10 mouse cellular contexts compared by ENCODE assay signal in the genomic region with DNA sequence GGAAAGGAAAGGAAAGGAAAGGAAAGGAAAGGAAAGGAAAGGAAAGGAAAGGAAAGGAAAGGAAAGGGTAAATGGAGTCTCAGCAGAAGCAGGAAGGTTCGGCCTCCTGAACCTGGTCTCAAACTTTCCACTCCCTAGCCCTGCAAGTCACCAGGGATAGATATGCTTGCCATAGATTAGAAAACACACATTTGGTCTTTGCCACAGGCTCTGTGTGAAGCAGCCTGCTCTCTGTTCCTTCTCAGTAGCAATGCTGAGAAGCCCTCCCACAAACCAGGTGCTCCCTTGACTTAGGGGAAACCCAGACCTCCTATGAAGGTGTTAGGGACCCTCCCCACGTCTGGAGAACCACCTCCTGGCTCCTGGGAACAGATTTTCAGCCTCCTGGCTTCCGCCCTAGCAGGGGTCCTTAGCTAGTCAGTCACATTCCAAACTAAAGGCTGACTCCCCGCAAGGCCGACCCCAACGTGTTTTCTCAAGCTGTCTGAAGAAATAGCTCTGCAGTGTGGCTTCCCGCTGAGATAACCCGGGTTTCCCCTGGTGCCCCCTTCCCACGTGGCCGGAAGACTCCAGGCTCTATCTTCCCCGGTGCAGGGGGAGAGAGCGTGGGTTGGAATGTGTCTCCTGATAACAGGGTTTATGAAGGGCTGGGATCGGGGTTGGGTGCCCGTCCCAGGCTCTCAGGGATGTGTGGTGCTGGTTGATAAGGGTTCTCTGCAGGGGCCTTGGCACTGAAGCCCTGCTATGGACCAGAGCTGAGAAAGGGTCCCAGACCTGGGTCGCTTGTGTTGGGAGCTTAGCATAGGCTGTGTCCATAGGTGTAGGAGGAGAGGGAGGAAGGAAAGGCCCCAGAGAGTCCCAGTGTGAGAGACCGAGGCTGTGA. TPM values are rescaled to one million over a fixed set of nuclear protein-coding genes. Genes with fewer than 3 reads are reported as not detected.
DNase-seq lines count a peak whose midpoint lies in the region; ATAC-seq and TF ChIP-seq lines count a peak whose summit lies in the region.
"Had no signal": no experiment of that assay in that cellular context is flagged by ENCODE, and none has a peak within 500 bp of the region (broad histone marks: within the 10 kb centered on the region; RNA-seq: fewer than 3 reads in every experiment).

No protein-coding gene starts in this region.

- no peak for DNase-seq in embryonic facial prominence, embryonic 10.5 days (ENCODE audit: low spot score)
- DNase-seq in retina, postnatal 1 day, result no peak
- DNase-seq: cerebellum, adult 8-10 months; right cerebral cortex, adult 18-20 months had no signal

- H3K4me1 ChIP-seq in kidney, embryonic 14.5 days (ENCODE audit: control insufficient read depth, insufficient read depth, low read length), result no peaks in the 10 kb centered on the region
- 0 out of 2 replicates have a peak, but pooled peaks cover 8% of the 10 kb centered on the region for H3K4me1 ChIP-seq in kidney, embryonic 16.5 days (ENCODE audit: insufficient read depth, low read length)
- H3K4me1 ChIP-seq in embryonic facial prominence, embryonic 10.5 days, result peaks cover 28% of the 10 kb centered on the region
- peaks cover 11% of the 10 kb centered on the region; the same call in 1 of the 2 replicates for H3K4me1 ChIP-seq in limb, embryonic 12.5 days (replicated peaks)
- peaks cover 3% of the 10 kb centered on the region for H3K4me1 ChIP-seq in testis, adult 2 months (ENCODE audit: control insufficient read depth, insufficient read depth, low read length)
- peaks cover 3% of the 10 kb centered on the region; the same call in 1 of the 2 replicates for H3K4me1 ChIP-seq in hindbrain, embryonic 16.5 days (ENCODE audit: control insufficient read depth, insufficient read depth, low read depth, low read length)

- H3K36me3 ChIP-seq in kidney, embryonic 14.5 days (ENCODE audit: control insufficient read depth, insufficient read depth, low read length), result no peaks in the 10 kb centered on the region
- no peaks in the 10 kb centered on the region for H3K36me3 ChIP-seq in kidney, embryonic 16.5 days (ENCODE audit: insufficient read depth, low read length)
- H3K36me3 ChIP-seq in embryonic facial prominence, embryonic 10.5 days (replicated peaks), result no peaks in the 10 kb centered on the region
- H3K36me3 ChIP-seq in limb, embryonic 12.5 days, result no peaks in the 10 kb centered on the region
- H3K36me3 ChIP-seq in testis, adult 2 months (ENCODE audit: control insufficient read depth, insufficient read depth, low read length), result no peaks in the 10 kb centered on the region
- no peaks in the 10 kb centered on the region for H3K36me3 ChIP-seq in hindbrain, embryonic 16.5 days (ENCODE audit: control insufficient read depth, insufficient read depth, low read length)

- H3K9ac ChIP-seq in kidney, embryonic 14.5 days (ENCODE audit: low read depth, low read length), result no peak overlapping the region
- H3K9ac ChIP-seq in kidney, embryonic 16.5 days (replicated peaks; ENCODE audit: low read length), result no peak overlapping the region
- 0 out of 2 replicates have a peak overlapping the region, but pooled peaks have one; percentile 27 for H3K9ac ChIP-seq in limb, embryonic 12.5 days (replicated peaks)
- no peak overlapping the region for H3K9ac ChIP-seq in hindbrain, embryonic 16.5 days (ENCODE audit: low read depth, low read length)

- no peaks in the 10 kb centered on the region for H3K9me3 ChIP-seq in kidney, embryonic 14.5 days (ENCODE audit: control insufficient read depth, low read length)
- no peaks in the 10 kb centered on the region for H3K9me3 ChIP-seq in kidney, embryonic 16.5 days (ENCODE audit: low read length)
- no peaks in the 10 kb centered on the region for H3K9me3 ChIP-seq in embryonic facial prominence, embryonic 10.5 days
- H3K9me3 ChIP-seq in limb, embryonic 12.5 days, result no peaks in the 10 kb centered on the region
- no peaks in the 10 kb centered on the region for H3K9me3 ChIP-seq in hindbrain, embryonic 16.5 days (ENCODE audit: control insufficient read depth, low read length)

- no peak for TF ChIP-seq POLR2A in testis, adult 2 months (IDR thresholded peaks at IDR 0.05; ENCODE audit: control insufficient read depth, low read depth, low read length)

- H3K27me3 ChIP-seq in kidney, embryonic 14.5 days (ENCODE audit: control insufficient read depth, insufficient read depth, low read length), result no peaks in the 10 kb centered on the region
- no peaks in the 10 kb centered on the region for H3K27me3 ChIP-seq in kidney, embryonic 16.5 days (ENCODE audit: insufficient read depth, low read length)
- H3K27me3 ChIP-seq in embryonic facial prominence, embryonic 10.5 days (replicated peaks; ENCODE audit: low read depth, poor library complexity, severe bottlenecking), result no peaks in the 10 kb centered on the region
- no peaks in the 10 kb centered on the region; the same call in 1 of the 2 replicates for H3K27me3 ChIP-seq in limb, embryonic 12.5 days
- H3K27me3 ChIP-seq in testis, adult 2 months (ENCODE audit: control insufficient read depth, insufficient read depth, low read length), result no peaks in the 10 kb centered on the region
- H3K27me3 ChIP-seq in hindbrain, embryonic 16.5 days (replicated peaks; ENCODE audit: control insufficient read depth, insufficient read depth, low read length), result no peaks in the 10 kb centered on the region

- 0 out of 2 replicates have a peak, but pooled peaks have one; percentile 15 for ATAC-seq in kidney, embryonic 14.5 days (ENCODE audit: low FRiP score, low TSS enrichment)
- no peak for ATAC-seq in kidney, embryonic 16.5 days (ENCODE audit: low FRiP score, low TSS enrichment)
- no peak; the same call in 1 of the 2 replicates for ATAC-seq in limb, embryonic 12.5 days (ENCODE audit: insufficient number of reproducible peaks, insufficient read depth, low FRiP score, low TSS enrichment, low read depth)
- no peak for ATAC-seq in cerebellum, adult (ENCODE audit: insufficient number of reproducible peaks, low FRiP score, low TSS enrichment)
- no peak for ATAC-seq in hindbrain, embryonic 16.5 days

- no peak for TF ChIP-seq CTCF in testis, adult 2 months (IDR thresholded peaks at IDR 0.05; ENCODE audit: control insufficient read depth, insufficient read depth, insufficient replicate concordance, low read depth, low read length)

- no peak overlapping the region for H3K4me2 ChIP-seq in kidney, embryonic 14.5 days (replicated peaks; ENCODE audit: low read depth, low read length)
- H3K4me2 ChIP-seq in kidney, embryonic 16.5 days (replicated peaks; ENCODE audit: low read depth, low read length), result no peak overlapping the region
- H3K4me2 ChIP-seq in limb, embryonic 12.5 days, result no peak overlapping the region
- no peak overlapping the region for H3K4me2 ChIP-seq in hindbrain, embryonic 16.5 days (ENCODE audit: low read length)

- no peak overlapping the region for H3K27ac ChIP-seq in kidney, embryonic 14.5 days (ENCODE audit: low read depth, low read length)
- H3K27ac ChIP-seq in kidney, embryonic 16.5 days (ENCODE audit: low read length), result no peak overlapping the region
- H3K27ac ChIP-seq in embryonic facial prominence, embryonic 10.5 days (replicated peaks), result peak overlapping the region; percentile 5; the same call in 1 of the 2 replicates
- H3K27ac ChIP-seq in limb, embryonic 12.5 days, result no peak overlapping the region
- H3K27ac ChIP-seq in testis, adult 2 months (ENCODE audit: control insufficient read depth, insufficient read depth, low read depth, low read length), result peak overlapping the region; percentile 15; the same call in 1 of the 2 replicates
- H3K27ac ChIP-seq in hindbrain, embryonic 16.5 days (ENCODE audit: low read depth, low read length), result no peak overlapping the region

- 33% methylated on average over 16 of the region's 16 CpGs for WGBS in kidney, embryonic 14.5 days
- WGBS in kidney, embryonic 16.5 days, result 23% methylated on average over 16 of the region's 16 CpGs
- 32% methylated on average over 16 of the region's 16 CpGs for WGBS in embryonic facial prominence, embryonic 10.5 days
- WGBS in limb, embryonic 12.5 days, result 28% methylated on average over 16 of the region's 16 CpGs
- 31% methylated on average over 16 of the region's 16 CpGs for WGBS in hindbrain, embryonic 16.5 days

- no peak overlapping the region for H3K4me3 ChIP-seq in kidney, embryonic 14.5 days (ENCODE audit: low read length)
- no peak overlapping the region for H3K4me3 ChIP-seq in kidney, embryonic 16.5 days (ENCODE audit: low read length)
- no peak overlapping the region for H3K4me3 ChIP-seq in embryonic facial prominence, embryonic 10.5 days
- no peak overlapping the region for H3K4me3 ChIP-seq in limb, embryonic 12.5 days (replicated peaks)
- H3K4me3 ChIP-seq in testis, adult 2 months (ENCODE audit: control insufficient read depth, low read depth, low read length), result no peak overlapping the region
- no peak overlapping the region for H3K4me3 ChIP-seq in hindbrain, embryonic 16.5 days (ENCODE audit: low read length)

RNA-seq across cellular contexts. Expression of gene Prrc2b, which starts 23.0 kb away (rescaled TPM):
- polyA plus RNA-seq in kidney, embryonic 14.5 days (2014; fragmentation: Nextera tagmentation; extraction: Ambion mirVana), result 65.8 and 73.1 TPM in 2 replicates
- 30.3 and 30.4 TPM in 2 replicates for polyA plus RNA-seq in kidney, embryonic 16.5 days (2015; fragmentation: Nextera tagmentation; extraction: Ambion mirVana)
- 60.0 and 69.9 TPM in 2 replicates for polyA plus RNA-seq in embryonic facial prominence, embryonic 10.5 days (2016; fragmentation: Nextera tagmentation; extraction: Ambion mirVana)
- polyA plus RNA-seq in limb, embryonic 12.5 days (2016; fragmentation: Nextera tagmentation; extraction: Ambion mirVana), result 69.2 and 89.9 TPM in 2 replicates
- polyA plus RNA-seq in testis, adult 2 months (2012; rRNA removed), result 5.5 and 5.7 TPM in 2 replicates
- polyA plus RNA-seq in hindbrain, embryonic 16.5 days (2015; fragmentation: Nextera tagmentation; extraction: Ambion mirVana), result 49.7 and 66.2 TPM in 2 replicates

RNA-seq across cellular contexts. Expression of gene Plpp7, which starts 32.6 kb away (rescaled TPM):
- 4.0 and 5.5 TPM in 2 replicates for polyA plus RNA-seq in kidney, embryonic 14.5 days (2014; fragmentation: Nextera tagmentation; extraction: Ambion mirVana)
- 6.8 and 7.8 TPM in 2 replicates for polyA plus RNA-seq in kidney, embryonic 16.5 days (2015; fragmentation: Nextera tagmentation; extraction: Ambion mirVana)
- polyA plus RNA-seq in embryonic facial prominence, embryonic 10.5 days (2016; fragmentation: Nextera tagmentation; extraction: Ambion mirVana), result 4.7 and 5.7 TPM in 2 replicates
- polyA plus RNA-seq in limb, embryonic 12.5 days (2016; fragmentation: Nextera tagmentation; extraction: Ambion mirVana), result 5.0 and 5.7 TPM in 2 replicates
- polyA plus RNA-seq in testis, adult 2 months (2012; rRNA removed), result 4.6 and 4.7 TPM in 2 replicates
- polyA plus RNA-seq in hindbrain, embryonic 16.5 days (2015; fragmentation: Nextera tagmentation; extraction: Ambion mirVana), result 31.1 and 33.2 TPM in 2 replicates

RNA-seq across cellular contexts. Expression of gene Fam78a, which starts 43.2 kb away (rescaled TPM):
- 1.2 and 1.7 TPM in 2 replicates for polyA plus RNA-seq in kidney, embryonic 14.5 days (2014; fragmentation: Nextera tagmentation; extraction: Ambion mirVana)
- polyA plus RNA-seq in kidney, embryonic 16.5 days (2015; fragmentation: Nextera tagmentation; extraction: Ambion mirVana), result 1.6 and 1.8 TPM in 2 replicates
- polyA plus RNA-seq in embryonic facial prominence, embryonic 10.5 days (2016; fragmentation: Nextera tagmentation; extraction: Ambion mirVana), result 1.8 and 2.2 TPM in 2 replicates
- polyA plus RNA-seq in limb, embryonic 12.5 days (2016; fragmentation: Nextera tagmentation; extraction: Ambion mirVana), result 4.0 and 4.4 TPM in 2 replicates
- polyA plus RNA-seq in testis, adult 2 months (2012; rRNA removed), result 276 and 286 TPM in 2 replicates
- 0.50 and 0.69 TPM in 2 replicates for polyA plus RNA-seq in hindbrain, embryonic 16.5 days (2015; fragmentation: Nextera tagmentation; extraction: Ambion mirVana)

Comparison
In these comparisons a context has a peak if more than half of its experiments do, and no peak if none do; other contexts are left out.
1. H3K27ac ChIP-seq: peak in embryonic facial prominence, embryonic 10.5 days (single experiment) and testis, adult 2 months (single experiment); none in kidney, embryonic 14.5 days (single experiment), kidney, embryonic 16.5 days (single experiment), limb, embryonic 12.5 days (single experiment) and hindbrain, embryonic 16.5 days (single experiment).
2. RNA of gene Fam78a, which starts 43.2 kb away (polyA plus RNA-seq): 276 to 286 TPM in testis, adult 2 months; 4.0 to 4.4 TPM in limb, embryonic 12.5 days, 1.8 to 2.2 TPM in embryonic facial prominence, embryonic 10.5 days, 1.6 to 1.8 TPM in kidney, embryonic 16.5 days, 1.2 to 1.7 TPM in kidney, embryonic 14.5 days and 0.50 to 0.69 TPM in hindbrain, embryonic 16.5 days; every median in the first group is over 10 times any median in the second.